Mouse (Mus musculus) heart, postnatal 25 days (tissue): Measurements from ENCODE around the gene Slc38a6. TPM values are rescaled to one million over a fixed set of nuclear protein-coding genes. Genes with fewer than 3 reads are reported as not detected.
A peak's percentile ranks its signal among the peaks of the same experiment; 100 is the strongest.

Source experiments
- DNase-seq: peaks from one replicate; pipeline ENCODE4 v3.0.0; 2022; ENCODE audit warnings: low spot score
- intact Hi-C: fragments of 180-260 bp; cut with DNase I; formaldehyde crosslinking; loops from one replicate; pipeline ENCODE4 v1.15.1; 2025
- total RNA-seq, 2 experiments: library from RNA; stranded (reverse); gene quantifications; 2 replicates each; pipeline ENCODE4 v1.2.3; 2021

Slc38a6 gene
- 1 to 10 TPM; 5.2 to 5.5 TPM for total RNA-seq

GRCm38 (mm10) chr12:73286287-73287092 is at the start of gene Slc38a6, which contains the start of gene Trmt5:
TSS of gene Slc38a6 (plus strand) at chr12:73286779.
TSS of gene Trmt5 (minus strand) at chr12:73286710.
- peak; percentile 86 for DNase-seq
- intact Hi-C loops: loop anchor here (2.0 to 10.0 kb wide), 5 partner anchors 41 to 232 kb away; partner anchors contain the start of genes Six1 and Six4

- intact Hi-C loops: no loop called here
- no peak for DNase-seq
Observed at GRCm38 (mm10) chr12:73241960-73242359, 44.6 kb upstream of the Slc38a6 start.

GRCm38 (mm10) chr12:73245687-73246086 is 40.9 kb upstream of the Slc38a6 start:
- intact Hi-C loops: no loop called here

GRCm38 (mm10) chr12:73255006-73255405 is 31.6 kb upstream of the Slc38a6 start:
- DNase-seq: no peak
- intact Hi-C loops: no loop called here

More at GRCm38 (mm10) chr12:73245687-73246086, 40.9 kb upstream of the Slc38a6 start:
- no peak for DNase-seq

- no peak for DNase-seq
- intact Hi-C loops: no loop called here
Observed at GRCm38 (mm10) chr12:73259269-73259668, 27.3 kb upstream of the Slc38a6 start.

GRCm38 (mm10) chr12:73260339-73260738 is 26.2 kb upstream of the Slc38a6 start:
- no peak for DNase-seq
- intact Hi-C loops: no loop called here

GRCm38 (mm10) chr12:73265381-73265978 is 21.1 kb upstream of the Slc38a6 start:
- intact Hi-C loops: no loop called here
- DNase-seq: no peak

- intact Hi-C loops: no loop called here
- no peak for DNase-seq
Observed at GRCm38 (mm10) chr12:73266597-73266996, 20.0 kb upstream of the Slc38a6 start.

GRCm38 (mm10) chr12:73268497-73268896 is 18.1 kb upstream of the Slc38a6 start:
- no peak for DNase-seq
- intact Hi-C loops: no loop called here

GRCm38 (mm10) chr12:73269531-73269930 is 17.0 kb upstream of the Slc38a6 start:
- intact Hi-C loops: no loop called here

GRCm38 (mm10) chr12:73269933-73270332 is 16.6 kb upstream of the Slc38a6 start:
- intact Hi-C loops: no loop called here
- DNase-seq: no peak

More at GRCm38 (mm10) chr12:73269531-73269930, 17.0 kb upstream of the Slc38a6 start:
- no peak for DNase-seq

- intact Hi-C loops: no loop called here
- no peak for DNase-seq
Observed at GRCm38 (mm10) chr12:73274921-73275320, 11.7 kb upstream of the Slc38a6 start.

GRCm38 (mm10) chr12:73287609-73288008 is 1.0 kb downstream of the Slc38a6 start:
- intact Hi-C loops: loop anchor here (2.0 to 10.0 kb wide), 5 partner anchors 40 to 233 kb away; partner anchors contain the start of genes Six1 and Six4
- peak; percentile 17 for DNase-seq

GRCm38 (mm10) chr12:73288626-73289025 is 2.0 kb downstream of the Slc38a6 start:
- DNase-seq: no peak
- intact Hi-C loops: loop anchor here (5.0 to 10.0 kb wide), 4 partner anchors 39 to 234 kb away; partner anchors contain the start of genes Six1 and Six4

GRCm38 (mm10) chr12:73294884-73295283 is 8.3 kb downstream of the Slc38a6 start:
- intact Hi-C loops: no loop called here
- no peak for DNase-seq

- DNase-seq: no peak
- intact Hi-C loops: no loop called here
Observed at GRCm38 (mm10) chr12:73295505-73296140, 9.0 kb downstream of the Slc38a6 start.

GRCm38 (mm10) chr12:73298621-73299020 is 12.0 kb downstream of the Slc38a6 start:
- DNase-seq: no peak

GRCm38 (mm10) chr12:73300531-73300930 is 14.0 kb downstream of the Slc38a6 start:
- DNase-seq: no peak
- intact Hi-C loops: no loop called here

More at GRCm38 (mm10) chr12:73298621-73299020, 12.0 kb downstream of the Slc38a6 start:
- intact Hi-C loops: no loop called here

GRCm38 (mm10) chr12:73304636-73305035 is 18.1 kb downstream of the Slc38a6 start:
- no peak for DNase-seq
- intact Hi-C loops: no loop called here

GRCm38 (mm10) chr12:73307750-73308149 is 21.2 kb downstream of the Slc38a6 start:
- intact Hi-C loops: no loop called here
- no peak for DNase-seq
